In the genomic region with DNA sequence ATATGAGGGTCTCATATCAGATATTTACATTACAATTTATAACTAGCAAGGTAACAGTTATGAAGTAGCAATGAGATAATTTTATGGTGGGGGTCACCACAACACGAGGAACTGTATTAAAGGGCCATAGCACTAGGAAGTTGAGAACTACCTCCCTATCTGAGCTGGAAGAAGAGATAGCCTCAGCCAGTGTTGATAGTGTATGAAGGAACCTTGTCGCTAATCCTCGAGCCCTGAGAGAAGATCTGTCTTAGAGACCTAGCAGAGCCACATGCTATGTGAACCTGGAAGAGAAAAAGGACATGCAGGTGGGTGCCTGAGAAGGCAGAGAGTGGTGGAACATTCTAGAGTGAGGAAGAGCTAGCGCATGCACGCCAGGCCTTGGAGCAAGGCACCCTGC, we compare ENCODE assay signal across 20 mouse cellular contexts.
DNase-seq lines count a peak whose midpoint lies in the region; ATAC-seq and TF ChIP-seq lines count a peak whose summit lies in the region.
"Had no signal": no experiment of that assay in that cellular context is flagged by ENCODE, and none has a peak within 500 bp of the region (broad histone marks: within the 10 kb centered on the region; RNA-seq: fewer than 3 reads in every experiment).

No protein-coding gene starts in this region.

- 84% methylated on average over 5 of the region's 5 CpGs for WGBS in embryonic facial prominence, embryonic 12.5 days
- 89% methylated on average over 5 of the region's 5 CpGs for WGBS in embryonic facial prominence, embryonic 10.5 days
- WGBS in liver, embryonic 13.5 days (ENCODE audit: insufficient replicate concordance): 46% methylated on average over 5 of the region's 5 CpGs
- WGBS in liver, embryonic 11.5 days: 57% methylated on average over 5 of the region's 5 CpGs
- WGBS in small intestine, adult 2 months: 66% methylated on average over 5 of the region's 5 CpGs

- no peaks in the 10 kb centered on the region for H3K36me3 ChIP-seq in embryonic facial prominence, embryonic 12.5 days
- H3K36me3 ChIP-seq in embryonic facial prominence, embryonic 10.5 days (replicated peaks): peaks cover 50% of the 10 kb centered on the region
- H3K36me3 ChIP-seq in liver, embryonic 13.5 days: peaks cover 18% of the 10 kb centered on the region
- no peaks in the 10 kb centered on the region; the same call in 1 of the 2 replicates for H3K36me3 ChIP-seq in liver, embryonic 11.5 days (ENCODE audit: control insufficient read depth, insufficient read depth, low read length)
- H3K36me3 ChIP-seq in MEL (ENCODE audit: control insufficient read depth in 1 of 2, insufficient read depth in 2 of 2, low read length in 2 of 2): peaks cover 0 to 29% of the 10 kb centered on the region in 2 experiments; a peak in 3 of 4 replicates
- H3K36me3 ChIP-seq in small intestine, adult 2 months (ENCODE audit: control insufficient read depth, insufficient read depth, low read length): no peaks in the 10 kb centered on the region
- H3K36me3 ChIP-seq: neural tube, embryonic 15.5 days had no signal

- no peak overlapping the region for H3K9ac ChIP-seq in embryonic facial prominence, embryonic 12.5 days
- no peak overlapping the region for H3K9ac ChIP-seq in liver, embryonic 13.5 days
- no peak overlapping the region for H3K9ac ChIP-seq in liver, embryonic 11.5 days (ENCODE audit: low read depth, low read length)
- peak overlapping the region; percentile 21; the same call in 1 of the 2 replicates for H3K9ac ChIP-seq in MEL (ENCODE audit: control insufficient read depth, low read depth, low read length, poor library complexity, severe bottlenecking)
- H3K9ac ChIP-seq: forebrain, embryonic 13.5 days; hindbrain, embryonic 12.5 days; kidney, embryonic 15.5 days; neural tube, embryonic 15.5 days had no signal

- H3K9me3 ChIP-seq in embryonic facial prominence, embryonic 12.5 days: no peaks in the 10 kb centered on the region
- H3K9me3 ChIP-seq in embryonic facial prominence, embryonic 10.5 days: no peaks in the 10 kb centered on the region
- no peaks in the 10 kb centered on the region for H3K9me3 ChIP-seq in liver, embryonic 13.5 days (replicated peaks)
- no peaks in the 10 kb centered on the region for H3K9me3 ChIP-seq in liver, embryonic 11.5 days (ENCODE audit: control insufficient read depth, low read length)
- no peaks in the 10 kb centered on the region for H3K9me3 ChIP-seq in MEL (replicated peaks; ENCODE audit: insufficient read depth, low read length)
- H3K9me3 ChIP-seq: forebrain, embryonic 13.5 days; hindbrain, embryonic 12.5 days; kidney, embryonic 15.5 days; neural tube, embryonic 15.5 days had no signal

- TF ChIP-seq EP300 in MEL (IDR thresholded peaks at IDR 0.05; ENCODE audit: low read depth in 1 of 2, low read length in 2 of 2): peak; percentile 26 to 46; a peak in 3 of 4 replicates

- H3K4me1 ChIP-seq in embryonic facial prominence, embryonic 12.5 days: peaks cover 52% of the 10 kb centered on the region
- H3K4me1 ChIP-seq in embryonic facial prominence, embryonic 10.5 days: peaks cover 90% of the 10 kb centered on the region
- H3K4me1 ChIP-seq in liver, embryonic 13.5 days (replicated peaks): peaks cover 98% of the 10 kb centered on the region
- H3K4me1 ChIP-seq in liver, embryonic 11.5 days (replicated peaks; ENCODE audit: control insufficient read depth, insufficient read depth, low read length): peaks cover 59% of the 10 kb centered on the region
- peaks cover 22 to 29% of the 10 kb centered on the region in 2 experiments for H3K4me1 ChIP-seq in MEL (ENCODE audit: control insufficient read depth in 1 of 2, insufficient read depth in 2 of 2, low read length in 2 of 2)
- H3K4me1 ChIP-seq in small intestine, adult 2 months (ENCODE audit: control insufficient read depth, insufficient read depth, insufficient read length, low read length): peaks cover 7% of the 10 kb centered on the region

- no peak for TF ChIP-seq CTCF in MEL (IDR thresholded peaks at IDR 0.05 in 2 of 3, conservative IDR thresholded peaks at IDR 0.05 in 1 of 3; ENCODE audit: control insufficient read depth in 1 of 3, insufficient read depth in 1 of 3, low read depth in 2 of 3, low read length in 3 of 3, poor library complexity in 1 of 3, severe bottlenecking in 1 of 3)
- TF ChIP-seq CTCF in small intestine, adult 2 months (IDR thresholded peaks at IDR 0.05; ENCODE audit: extremely low read depth, insufficient read length, insufficient replicate concordance, low read depth, low read length): no peak

- no peak for TF ChIP-seq RAD21 in MEL (IDR thresholded peaks at IDR 0.05; ENCODE audit: low read depth, low read length)

- no peak for TF ChIP-seq POLR2A in MEL (IDR thresholded peaks at IDR 0.05; ENCODE audit: control insufficient read depth in 1 of 2, insufficient read depth in 1 of 2, low read depth in 1 of 2, low read length in 2 of 2, poor library complexity in 1 of 2)
- no peak for TF ChIP-seq POLR2A in small intestine, adult 2 months (IDR thresholded peaks at IDR 0.05; ENCODE audit: low read depth, low read length)

- peaks cover 15% of the 10 kb centered on the region for H3K79me2 ChIP-seq in MEL (ENCODE audit: control insufficient read depth, insufficient read depth, low read length, poor library complexity)

- ATAC-seq in embryonic facial prominence, embryonic 12.5 days (ENCODE audit: insufficient number of reproducible peaks, insufficient read depth, low FRiP score, low TSS enrichment): no peak
- ATAC-seq in liver, embryonic 13.5 days (ENCODE audit: low read depth): no peak
- ATAC-seq in liver, embryonic 11.5 days (replicated peaks; ENCODE audit: low FRiP score): no peak
- ATAC-seq: forebrain, embryonic 13.5 days; inflammation-experienced regulatory T-cells, adult 6 months had no signal

- no peak overlapping the region for H3K4me3 ChIP-seq in embryonic facial prominence, embryonic 12.5 days
- no peak overlapping the region for H3K4me3 ChIP-seq in embryonic facial prominence, embryonic 10.5 days
- no peak overlapping the region for H3K4me3 ChIP-seq in liver, embryonic 13.5 days (replicated peaks)
- H3K4me3 ChIP-seq in liver, embryonic 11.5 days (ENCODE audit: low read depth, low read length): no peak overlapping the region
- H3K4me3 ChIP-seq in MEL (ENCODE audit: control insufficient read depth in 1 of 2, insufficient read depth in 1 of 2, low read depth in 2 of 2, low read length in 2 of 2): no peak overlapping the region
- no peak overlapping the region for H3K4me3 ChIP-seq in small intestine, adult 2 months (ENCODE audit: low read depth, low read length)
- H3K4me3 ChIP-seq: forebrain, embryonic 13.5 days; heart, adult 2 months; hindbrain, embryonic 12.5 days; kidney, embryonic 15.5 days; neural tube, embryonic 15.5 days had no signal

- H3K4me2 ChIP-seq in embryonic facial prominence, embryonic 12.5 days (replicated peaks): no peak overlapping the region
- no peak overlapping the region for H3K4me2 ChIP-seq in liver, embryonic 13.5 days
- no peak overlapping the region for H3K4me2 ChIP-seq in liver, embryonic 11.5 days
- H3K4me2 ChIP-seq: forebrain, embryonic 13.5 days; hindbrain, embryonic 12.5 days; kidney, embryonic 15.5 days; neural tube, embryonic 15.5 days had no signal

- no peak for DNase-seq in embryonic facial prominence, embryonic 10.5 days (ENCODE audit: low spot score)
- DNase-seq in liver, embryonic 13.5 days: no peak
- no peak for DNase-seq in liver, embryonic 11.5 days (ENCODE audit: low spot score)
- DNase-seq in MEL (ENCODE audit: low read depth, low spot score): peak; percentile 44
- no peak for DNase-seq in spleen, postnatal 4 days (ENCODE audit: low spot score in 2 of 2)
- no peak for DNase-seq in Muller cell, postnatal 12 days (ENCODE audit: inconsistent ontology term)
- DNase-seq: cerebellum, adult 11-12 months; gastrocnemius, postnatal 14 days; heart, adult 2 months; layer of hippocampus, postnatal 36 days; lung, postnatal 14 days; thymus, postnatal 25 days had no signal

- 0 out of 2 replicates have a peak overlapping the region, but pooled peaks have one; percentile 30 for H3K27ac ChIP-seq in embryonic facial prominence, embryonic 12.5 days
- H3K27ac ChIP-seq in embryonic facial prominence, embryonic 10.5 days (replicated peaks): no peak overlapping the region
- 0 out of 2 replicates have a peak overlapping the region, but pooled peaks have one; percentile 32 for H3K27ac ChIP-seq in liver, embryonic 13.5 days
- no peak overlapping the region for H3K27ac ChIP-seq in liver, embryonic 11.5 days (ENCODE audit: low read depth, low read length)
- H3K27ac ChIP-seq in MEL (ENCODE audit: control insufficient read depth, low read depth, low read length): peak overlapping the region; percentile 66
- peak overlapping the region; percentile 2; the same call in 1 of the 2 replicates for H3K27ac ChIP-seq in small intestine, adult 2 months (ENCODE audit: insufficient read depth, low read depth, low read length)
- H3K27ac ChIP-seq: heart, adult 2 months; neural tube, embryonic 15.5 days had no signal

- H3K27me3 ChIP-seq in embryonic facial prominence, embryonic 12.5 days: no peaks in the 10 kb centered on the region
- H3K27me3 ChIP-seq in embryonic facial prominence, embryonic 10.5 days (replicated peaks; ENCODE audit: low read depth, poor library complexity, severe bottlenecking): no peaks in the 10 kb centered on the region
- no peaks in the 10 kb centered on the region for H3K27me3 ChIP-seq in liver, embryonic 13.5 days
- H3K27me3 ChIP-seq in liver, embryonic 11.5 days (replicated peaks; ENCODE audit: control insufficient read depth, insufficient read depth, low read length): no peaks in the 10 kb centered on the region
- no peaks in the 10 kb centered on the region for H3K27me3 ChIP-seq in MEL (ENCODE audit: control insufficient read depth in 1 of 2, insufficient read depth in 2 of 2, low read length in 2 of 2)
- no peaks in the 10 kb centered on the region for H3K27me3 ChIP-seq in small intestine, adult 2 months (ENCODE audit: control insufficient read depth, insufficient read depth, low read length)
- H3K27me3 ChIP-seq: CH12.LX; forebrain, embryonic 13.5 days; hindbrain, embryonic 12.5 days; kidney, embryonic 15.5 days; neural tube, embryonic 15.5 days had no signal

TF ChIP-seq in MEL, 35 proteins besides CTCF, POLR2A, EP300 and RAD21:
- TF ChIP-seq USF2 (IDR thresholded peaks at IDR 0.05; ENCODE audit: borderline replicate concordance in 1 of 2, insufficient read depth in 1 of 2, low read depth in 1 of 2, low read length in 2 of 2): no peak
- no peak for TF ChIP-seq HCFC1 (IDR thresholded peaks at IDR 0.05; ENCODE audit: low read depth, low read length)
- peak; percentile 60; the same call in 1 of the 2 replicates for TF ChIP-seq MXI1 (IDR thresholded peaks at IDR 0.05; ENCODE audit: low read depth, low read length)
- 0 out of 2 replicates have a peak, but pooled peaks have one; percentile 39 for TF ChIP-seq MAX (IDR thresholded peaks at IDR 0.05; ENCODE audit: low read length)
- TF ChIP-seq ETS1 (IDR thresholded peaks at IDR 0.05; ENCODE audit: low read depth, low read length): 0 out of 2 replicates have a peak, but pooled peaks have one; percentile 25
- TF ChIP-seq SIN3A (IDR thresholded peaks at IDR 0.05; ENCODE audit: low read length): no peak
- peak; percentile 79 for TF ChIP-seq GATA1 (IDR thresholded peaks at IDR 0.05; ENCODE audit: low read depth, low read length)
- no peak for TF ChIP-seq ZMIZ1 (IDR thresholded peaks at IDR 0.05; ENCODE audit: low read depth, low read length)
- 0 out of 2 replicates have a peak, but pooled peaks have one; percentile 39 for TF ChIP-seq MAZ (IDR thresholded peaks at IDR 0.05; ENCODE audit: low read depth, low read length)

Comparison
In these comparisons a context has a peak if more than half of its experiments do, and no peak if none do; other contexts are left out.
1. H3K27ac ChIP-seq: peak in embryonic facial prominence, embryonic 12.5 days (single experiment), liver, embryonic 13.5 days (single experiment), MEL (single experiment) and small intestine, adult 2 months (single experiment); none in embryonic facial prominence, embryonic 10.5 days (single experiment) and liver, embryonic 11.5 days (single experiment).